Comparison of ENCODE assay signal across 8 mouse cellular contexts in the genomic region with DNA sequence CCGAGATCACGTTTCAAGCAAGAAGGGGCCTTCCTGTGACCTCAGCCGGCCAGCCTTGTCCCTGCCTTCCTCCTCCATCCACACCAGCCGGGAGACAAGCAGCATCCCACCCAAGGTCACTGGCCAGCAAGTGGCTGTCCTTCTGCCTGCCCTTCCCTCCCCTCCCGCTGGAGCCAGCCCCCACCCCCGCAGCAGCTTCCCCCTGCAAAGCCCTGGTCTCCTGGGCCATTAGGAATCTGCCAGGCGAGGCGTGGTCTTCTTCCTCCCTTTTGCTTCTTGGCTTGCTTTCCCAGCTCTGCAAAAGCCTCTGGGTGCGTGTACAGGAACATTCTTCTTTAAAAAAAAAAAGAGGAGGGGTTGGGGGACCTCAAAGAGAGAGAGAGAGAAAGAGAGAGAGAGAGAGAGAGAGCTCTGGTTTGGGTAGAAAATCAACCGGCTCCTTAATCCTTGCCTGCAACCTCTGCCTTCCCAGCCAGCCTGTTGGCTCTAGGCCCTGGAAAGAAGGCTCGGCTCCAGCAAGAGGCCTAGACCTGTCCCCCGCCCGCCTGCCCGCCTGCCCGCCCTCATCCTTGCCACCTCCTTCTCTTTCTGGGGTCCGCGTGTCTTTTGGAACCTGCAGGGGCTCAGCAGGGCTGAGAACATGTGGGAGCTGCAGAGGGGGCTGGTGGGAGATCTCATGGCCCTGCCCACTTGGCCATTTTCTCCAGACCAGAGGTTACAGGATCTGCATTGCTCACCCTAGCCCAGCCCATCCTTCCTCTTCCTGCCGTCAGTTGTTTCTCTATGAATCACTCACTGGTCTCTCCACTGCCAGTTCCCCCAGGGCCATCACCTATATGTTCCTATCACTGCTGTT. TPM values are rescaled to one million over a fixed set of nuclear protein-coding genes. Genes with fewer than 3 reads are reported as not detected.
DNase-seq lines count a peak whose midpoint lies in the region; ATAC-seq and TF ChIP-seq lines count a peak whose summit lies in the region.

No protein-coding gene starts in this region.

- no peaks in the 10 kb centered on the region for H3K9me3 ChIP-seq in hindbrain, embryonic 12.5 days (replicated peaks)
- no peaks in the 10 kb centered on the region for H3K9me3 ChIP-seq in limb, embryonic 14.5 days (ENCODE audit: control insufficient read depth, low read length)
- no peaks in the 10 kb centered on the region for H3K9me3 ChIP-seq in midbrain, embryonic 15.5 days

- no peak for ATAC-seq in hindbrain, embryonic 12.5 days (ENCODE audit: low FRiP score)
- ATAC-seq in limb, embryonic 14.5 days (ENCODE audit: low FRiP score, low read depth), result peak; percentile 75
- ATAC-seq in midbrain, embryonic 15.5 days (replicated peaks), result peak; percentile 44; the same call in 1 of the 2 replicates

- H3K27ac ChIP-seq in cerebellum, adult 2 months (ENCODE audit: insufficient read depth, low read length), result peak overlapping the region; percentile 28; the same call in 1 of the 2 replicates
- peak overlapping the region; percentile 79 for H3K27ac ChIP-seq in hindbrain, embryonic 12.5 days
- peak overlapping the region; percentile 89 for H3K27ac ChIP-seq in limb, embryonic 14.5 days (replicated peaks; ENCODE audit: low read depth, low read length)
- H3K27ac ChIP-seq in midbrain, embryonic 15.5 days, result peak overlapping the region; percentile 75

- H3K4me2 ChIP-seq in hindbrain, embryonic 12.5 days (replicated peaks), result peak overlapping the region; percentile 6; the same call in 1 of the 2 replicates
- peak overlapping the region; percentile 37 for H3K4me2 ChIP-seq in limb, embryonic 14.5 days (replicated peaks; ENCODE audit: low read depth, low read length, severe bottlenecking)
- peak overlapping the region; percentile 18; the same call in 1 of the 2 replicates for H3K4me2 ChIP-seq in midbrain, embryonic 15.5 days

- no peaks in the 10 kb centered on the region for H3K36me3 ChIP-seq in hindbrain, embryonic 12.5 days
- H3K36me3 ChIP-seq in limb, embryonic 14.5 days (ENCODE audit: control insufficient read depth, insufficient read depth, low read length), result no peaks in the 10 kb centered on the region
- no peaks in the 10 kb centered on the region for H3K36me3 ChIP-seq in midbrain, embryonic 15.5 days (replicated peaks)

- peak overlapping the region; percentile 39 for H3K9ac ChIP-seq in hindbrain, embryonic 12.5 days
- H3K9ac ChIP-seq in limb, embryonic 14.5 days (ENCODE audit: low read depth, low read length, severe bottlenecking), result peak overlapping the region; percentile 8; the same call in 1 of the 2 replicates
- peak overlapping the region; percentile 5 for H3K9ac ChIP-seq in midbrain, embryonic 15.5 days

- H3K27me3 ChIP-seq in cerebellum, adult 2 months (ENCODE audit: control insufficient read depth, insufficient read depth, low read length), result no peaks in the 10 kb centered on the region
- no peaks in the 10 kb centered on the region for H3K27me3 ChIP-seq in hindbrain, embryonic 12.5 days
- no peaks in the 10 kb centered on the region for H3K27me3 ChIP-seq in limb, embryonic 14.5 days (ENCODE audit: control insufficient read depth, insufficient read depth, low read length)
- no peaks in the 10 kb centered on the region for H3K27me3 ChIP-seq in midbrain, embryonic 15.5 days (replicated peaks)

- TF ChIP-seq POLR2A in cerebellum, adult 2 months (IDR thresholded peaks at IDR 0.05; ENCODE audit: borderline replicate concordance, insufficient read depth, low read length), result no peak
- no peak for TF ChIP-seq POLR2A in limb, embryonic 14.5 days (IDR thresholded peaks at IDR 0.05; ENCODE audit: borderline replicate concordance, extremely low read depth, insufficient read depth, insufficient read length)

- H3K4me1 ChIP-seq in cerebellum, adult 2 months (ENCODE audit: control insufficient read depth, insufficient read depth, low read length), result peaks cover 11% of the 10 kb centered on the region
- peaks cover 30% of the 10 kb centered on the region for H3K4me1 ChIP-seq in hindbrain, embryonic 12.5 days
- peaks cover 28% of the 10 kb centered on the region for H3K4me1 ChIP-seq in limb, embryonic 14.5 days (ENCODE audit: control insufficient read depth, insufficient read depth, low read length)
- peaks cover 28% of the 10 kb centered on the region for H3K4me1 ChIP-seq in midbrain, embryonic 15.5 days

- WGBS in cerebellum, adult 2 months, result 11% methylated on average over 18 of the region's 18 CpGs
- WGBS in hindbrain, embryonic 12.5 days, result 33% methylated on average over 18 of the region's 18 CpGs
- 9% methylated on average over 16 of the region's 18 CpGs for WGBS in limb, embryonic 14.5 days
- 22% methylated on average over 18 of the region's 18 CpGs for WGBS in midbrain, embryonic 15.5 days

- H3K4me3 ChIP-seq in cerebellum, adult 2 months (replicated peaks; ENCODE audit: insufficient read depth, low read depth, low read length), result no peak overlapping the region
- H3K4me3 ChIP-seq in hindbrain, embryonic 12.5 days, result no peak overlapping the region
- peak overlapping the region; percentile 14; the same call in 1 of the 2 replicates for H3K4me3 ChIP-seq in limb, embryonic 14.5 days (replicated peaks; ENCODE audit: low read length)
- no peak overlapping the region for H3K4me3 ChIP-seq in midbrain, embryonic 15.5 days

- DNase-seq in Muller cell, postnatal 12 days (ENCODE audit: inconsistent ontology term), result peak; percentile 86
- peak; percentile 74 to 76 for DNase-seq in cerebellum, adult 2 months
- peak; percentile 87 for DNase-seq in gastrocnemius, adult 18-20 months (ENCODE audit: low spot score)
- DNase-seq in limb, embryonic 14.5 days (ENCODE audit: low spot score), result peak; percentile 90
- DNase-seq in urinary bladder, adult 18-20 months (ENCODE audit: low spot score in 2 of 2), result peak; percentile 69 to 75
- DNase-seq in frontal cortex, postnatal 14 days (ENCODE audit: low spot score in 2 of 2), result no peak

- no peak for TF ChIP-seq CTCF in cerebellum, adult 2 months (IDR thresholded peaks at IDR 0.05; ENCODE audit: borderline replicate concordance, insufficient read depth, low read depth, low read length)

RNA-seq across cellular contexts. Expression of a gene that starts 12.5 kb away (rescaled TPM):
- 15.0 and 16.3 TPM in 2 replicates for polyA plus RNA-seq in cerebellum, adult 2 months (2012; rRNA removed)
- 10 to 100 TPM; 29.1 to 33.3 TPM for total RNA-seq in gastrocnemius, adult 18-20 months (2021)
- 49.0 and 49.1 TPM in 2 replicates for polyA plus RNA-seq in hindbrain, embryonic 12.5 days (2016; fragmentation: Nextera tagmentation; extraction: Ambion mirVana)
- polyA plus RNA-seq in limb, embryonic 14.5 days (2012; rRNA removed), result 62.0 and 70.9 TPM in 2 replicates
- polyA plus RNA-seq in limb, embryonic 14.5 days (2014; fragmentation: Nextera tagmentation; extraction: Ambion mirVana), result 92.2 and 96.6 TPM in 2 replicates
- 27.4 and 27.7 TPM in 2 replicates for polyA plus RNA-seq in midbrain, embryonic 15.5 days (2015; fragmentation: Nextera tagmentation; extraction: Ambion mirVana)

Comparison
In these comparisons a context has a peak if more than half of its experiments do, and no peak if none do; other contexts are left out.
1. DNase-seq: peak in Muller cell, postnatal 12 days (single experiment), cerebellum, adult 2 months (2 of 2), gastrocnemius, adult 18-20 months (single experiment), limb, embryonic 14.5 days (single experiment) and urinary bladder, adult 18-20 months (2 of 2); none in frontal cortex, postnatal 14 days (0 of 2).
2. H3K27ac ChIP-seq: peak in every context shown above with its lines; median percentile 89 in limb, embryonic 14.5 days; 79 in hindbrain, embryonic 12.5 days; 75 in midbrain, embryonic 15.5 days; 28 in cerebellum, adult 2 months.
3. Peak in every context shown above with its lines, with median percentiles within 50 percentile points of each other: H3K4me2 ChIP-seq and H3K9ac ChIP-seq.